Mouse (Mus musculus) common myeloid progenitor, adult 5-6 weeks (primary cell): ENCODE measurements at regions not wholly inside any gene's neighbourhood (a gene's known extent, or its start where the extent isn't known, plus 50 kb on each side); places are given as distances from the start of the nearest gene placed in this dataset.

Source experiments
- ATAC-seq: replicated peaks from 2 replicates; pipeline ENCODE4 v1.8.0; 2016; ENCODE audit warnings: low read depth, mild to moderate bottlenecking, moderate TSS enrichment, inconsistent platforms; ENCODE audit not compliant: poor library complexity, severe bottlenecking

DNA sequence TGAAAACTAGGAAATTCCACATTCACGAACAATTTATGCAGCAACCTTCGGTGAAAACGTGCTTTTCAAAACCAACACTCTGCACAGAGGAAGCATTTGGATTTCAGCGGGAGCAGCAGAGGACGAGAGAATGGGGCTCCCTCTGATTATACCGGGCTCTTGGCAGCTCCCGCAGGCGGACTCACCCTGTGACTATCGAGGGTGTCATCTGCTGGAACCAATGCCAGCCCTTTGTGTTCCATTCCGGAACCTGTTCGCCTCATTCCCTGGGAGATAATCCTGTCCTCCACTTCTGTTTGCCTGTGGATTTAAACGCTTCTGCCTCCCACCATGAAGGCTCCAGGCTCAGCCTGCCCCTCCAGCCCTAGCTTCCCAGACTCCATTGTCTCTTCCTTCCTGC is 77.1 kb downstream of the Utp18 start:
- no peak for ATAC-seq

DNA sequence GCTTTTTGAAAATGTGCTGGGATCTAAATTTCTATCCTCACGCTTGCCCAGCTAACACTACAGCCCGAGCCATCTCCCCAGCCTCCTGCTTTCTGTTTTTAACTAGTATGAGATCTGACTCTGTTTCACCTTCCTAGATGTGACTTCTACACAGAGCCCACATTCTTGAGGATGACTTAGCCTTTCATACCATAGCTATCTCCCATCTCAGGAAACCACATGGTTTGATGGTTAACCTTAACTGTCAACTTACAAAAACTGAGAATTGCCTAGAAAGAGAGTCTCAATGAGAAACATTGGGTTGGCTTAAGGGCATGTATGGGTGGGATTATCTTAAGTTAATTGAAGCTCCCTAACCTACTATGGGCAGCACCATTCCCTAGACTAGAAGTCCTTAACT is 78.4 kb downstream of the Utp18 start:
- peak; percentile 89 for ATAC-seq

DNA sequence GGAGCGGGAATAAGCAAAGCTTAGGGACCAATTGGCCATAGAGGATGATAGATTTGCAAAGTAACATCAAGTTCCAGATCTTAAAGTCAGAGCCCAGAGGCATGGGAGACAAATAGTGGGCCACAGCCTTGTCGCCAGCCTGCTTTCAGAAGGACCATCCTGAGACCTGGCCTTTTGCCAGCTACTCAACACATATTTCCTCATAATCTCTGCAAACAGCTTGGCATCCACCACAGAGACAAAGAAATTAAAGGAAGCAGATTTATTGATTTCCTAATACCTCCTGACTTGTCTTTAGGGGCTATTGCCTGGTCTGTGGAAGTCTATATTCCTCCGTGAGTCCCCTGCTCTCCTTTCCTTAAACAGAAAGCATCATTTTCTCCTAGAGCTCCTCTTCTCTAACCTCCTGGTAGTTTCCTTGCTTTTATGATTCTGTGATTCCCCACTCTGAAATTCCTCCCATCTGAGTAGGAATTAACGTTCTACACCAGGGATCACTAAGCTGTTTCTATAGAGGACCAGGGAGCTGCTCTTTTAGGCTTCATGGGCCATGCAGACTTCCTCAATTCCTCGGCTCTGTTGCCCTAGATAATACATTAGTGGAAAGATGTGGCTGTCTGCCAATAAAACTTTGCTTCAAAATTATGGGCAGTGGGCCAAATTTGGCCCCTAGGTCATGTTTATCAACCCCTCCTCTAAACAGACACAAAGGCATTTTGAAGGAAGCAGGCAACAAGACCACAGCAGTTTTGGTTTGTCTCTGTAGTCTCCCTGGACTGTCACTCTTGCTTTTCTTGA is 114.2 kb downstream of the Utp18 start:
- peak; percentile 60 for ATAC-seq

DNA sequence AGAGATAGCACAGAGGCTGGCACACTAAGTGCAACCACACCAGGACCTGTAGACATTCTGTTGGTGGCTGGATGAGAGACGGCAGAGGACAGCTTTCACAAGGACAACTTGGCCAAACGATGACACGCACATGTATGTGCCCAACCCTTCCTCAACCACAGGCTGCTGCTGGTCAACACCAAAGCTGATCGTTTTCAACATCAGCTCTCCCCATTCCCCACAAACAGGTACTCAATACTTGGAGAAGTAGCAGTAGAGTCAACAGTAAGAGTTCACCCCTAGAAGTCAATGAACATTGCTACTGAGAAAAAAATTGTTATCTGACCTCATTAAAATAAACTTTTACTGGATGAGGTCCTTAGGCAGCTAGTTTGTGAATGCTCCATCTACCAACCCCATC is 119.6 kb downstream of the Utp18 start:
- ATAC-seq = no peak

DNA sequence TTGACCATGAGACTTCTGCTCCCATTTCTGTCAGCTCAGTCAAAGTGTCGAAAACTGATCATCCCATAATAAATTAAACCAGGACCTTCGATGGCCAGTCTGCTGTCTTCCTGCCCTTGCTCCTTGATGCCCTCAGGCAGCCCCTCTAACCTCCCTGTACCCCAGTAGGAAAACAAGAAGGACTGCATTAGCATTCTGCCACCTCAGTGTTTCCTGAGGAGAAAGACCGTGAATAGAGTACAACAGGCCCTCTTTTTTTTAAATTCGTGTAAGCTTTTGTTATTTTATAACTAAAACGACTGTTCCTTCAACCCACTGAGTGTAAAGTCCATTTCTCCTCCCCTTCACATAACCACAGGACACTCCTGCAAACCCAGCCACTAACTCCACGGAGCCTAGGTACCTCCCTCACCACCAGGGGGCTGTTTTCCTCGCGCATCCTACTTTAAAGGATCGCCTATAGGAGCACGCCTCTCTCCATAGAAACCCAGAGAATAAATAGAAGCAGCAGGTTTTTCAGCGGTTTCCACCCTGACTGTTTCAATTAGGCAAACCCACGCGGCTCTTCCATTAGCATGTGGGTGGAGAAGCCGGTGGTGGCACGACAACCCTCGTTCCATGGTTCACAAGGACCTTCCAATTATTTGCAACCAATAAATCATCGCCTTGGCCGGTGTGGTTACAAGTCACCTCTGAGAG is 122.6 kb downstream of the Utp18 start:
- ATAC-seq = peak; percentile 89

DNA sequence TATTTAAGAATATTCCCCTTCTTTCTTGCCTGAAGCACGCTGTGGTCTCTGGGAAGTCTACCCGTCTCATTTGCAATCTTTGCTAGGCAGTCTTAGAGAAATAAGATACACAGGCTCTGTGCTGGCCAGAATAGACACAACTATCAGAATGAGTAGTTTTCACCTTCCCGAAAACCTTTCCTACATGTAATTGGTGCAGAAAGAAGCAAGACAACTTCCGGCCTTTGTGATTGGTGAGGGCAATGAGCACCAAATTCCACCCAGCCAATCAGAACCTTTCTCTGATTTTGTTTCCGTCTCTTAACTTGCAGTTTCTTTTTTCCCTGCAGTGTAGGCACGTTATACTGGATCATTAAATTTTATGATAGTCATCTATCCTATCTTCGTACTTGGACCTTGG is 127.7 kb downstream of the Utp18 start:
- no peak for ATAC-seq

DNA sequence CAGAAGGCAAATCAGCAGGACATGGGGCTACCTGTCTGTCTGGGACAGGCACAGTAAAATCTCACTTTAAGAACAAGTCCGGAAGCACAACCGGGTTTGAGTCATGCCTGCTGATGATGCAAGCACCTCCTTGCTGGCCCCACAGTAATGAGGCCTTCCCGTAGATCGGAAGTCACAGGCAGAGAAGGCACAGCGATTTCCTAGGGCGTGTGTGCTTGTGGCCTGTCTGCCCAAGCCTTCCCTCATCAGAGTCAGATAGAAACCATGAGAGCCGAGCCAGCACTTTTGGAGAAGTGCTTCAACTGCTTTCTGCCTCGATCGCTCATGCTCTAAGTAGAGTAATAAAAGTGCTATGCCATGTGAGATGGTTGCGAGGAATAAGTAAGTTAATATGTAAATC is 148.9 kb downstream of the Utp18 start:
- ATAC-seq = no peak

DNA sequence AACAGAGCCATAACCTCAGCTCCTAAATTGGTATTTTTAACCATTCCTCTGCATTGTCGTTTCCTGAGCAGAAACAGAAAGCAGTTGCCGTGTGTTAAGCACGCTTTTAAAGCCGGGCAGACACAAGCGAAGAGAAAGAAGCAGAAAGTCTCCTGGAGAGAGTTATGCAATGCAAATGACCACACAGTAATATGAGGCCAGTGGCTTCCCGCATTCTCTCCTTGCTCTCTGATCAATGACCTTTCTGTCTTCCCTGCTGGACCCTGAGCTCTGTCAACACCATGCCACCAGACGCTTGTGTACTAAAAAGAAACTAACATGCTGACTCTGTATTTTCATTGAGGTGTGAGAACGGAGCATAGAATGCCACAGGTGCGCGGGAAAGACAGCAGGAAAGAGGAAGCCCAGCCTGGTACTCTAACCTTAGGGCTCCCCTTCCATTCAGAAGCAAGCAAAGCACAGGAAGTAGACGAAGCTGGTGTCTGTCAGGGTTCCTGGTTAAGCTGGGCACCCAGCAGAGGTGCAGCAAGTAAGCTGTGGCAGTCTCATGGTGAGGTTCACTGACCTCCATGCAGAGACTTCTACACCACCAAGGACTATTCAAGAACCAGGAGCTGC is 151.9 kb downstream of the Utp18 start:
- ATAC-seq = peak; percentile 45

DNA sequence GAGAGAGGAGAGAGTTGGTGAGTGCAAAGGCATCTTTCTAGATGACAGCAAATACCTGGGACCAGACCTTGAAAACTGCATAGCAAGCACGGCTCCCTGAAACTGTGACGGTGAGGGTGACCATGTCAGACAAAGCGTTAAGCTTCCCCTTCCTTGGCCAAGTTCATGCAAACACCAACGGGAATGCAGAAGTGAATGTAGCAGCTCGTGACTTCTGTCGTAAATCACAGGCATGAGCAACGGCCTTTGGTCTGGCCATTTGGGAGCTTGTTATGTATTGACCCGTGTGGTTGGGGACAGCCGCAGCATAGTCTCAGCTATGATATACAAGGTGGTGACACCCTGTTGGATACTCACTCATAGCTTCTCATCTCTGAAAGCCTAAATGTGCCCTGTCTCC is 156.4 kb downstream of the Utp18 start:
- ATAC-seq = peak; percentile 89

DNA sequence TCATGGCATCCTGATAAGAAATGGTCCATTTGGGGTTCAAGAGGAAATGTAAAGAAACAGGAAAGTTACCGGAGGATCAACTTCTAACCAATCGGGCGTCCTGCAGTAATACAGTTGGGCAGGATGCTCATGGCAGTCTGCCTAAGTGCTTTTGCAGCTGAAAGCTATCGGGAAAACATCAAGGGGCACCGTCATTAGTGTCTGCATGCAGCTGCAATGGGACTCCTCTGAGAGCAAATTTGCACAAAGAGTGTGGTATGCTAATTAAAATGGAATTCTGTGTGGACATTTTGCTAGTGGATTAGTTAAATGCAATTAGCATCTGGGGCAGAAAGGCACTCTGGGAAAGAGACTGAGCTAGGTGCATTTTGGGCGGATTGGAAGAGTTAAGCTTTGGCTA is 160.3 kb downstream of the Utp18 start:
- ATAC-seq = no peak

DNA sequence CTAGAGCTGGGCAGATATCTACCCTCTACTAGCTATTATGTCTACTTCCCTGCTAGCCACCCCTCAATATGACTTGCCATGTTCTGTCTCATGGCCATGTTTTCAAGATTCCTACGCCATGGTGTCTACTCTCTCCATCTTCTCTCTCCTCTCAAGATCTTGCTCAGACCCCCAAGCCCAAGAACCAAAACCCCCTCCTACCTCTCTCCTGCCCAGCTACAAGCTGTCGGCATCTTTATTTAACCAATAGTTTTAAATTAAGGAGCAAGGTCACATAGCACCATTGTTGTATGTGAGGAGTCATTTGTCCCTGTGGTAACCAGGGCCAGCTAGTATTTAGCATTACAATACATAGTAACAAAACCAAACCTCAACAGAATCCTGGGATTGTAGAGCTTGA is 166.4 kb downstream of the Utp18 start:
- no peak for ATAC-seq

DNA sequence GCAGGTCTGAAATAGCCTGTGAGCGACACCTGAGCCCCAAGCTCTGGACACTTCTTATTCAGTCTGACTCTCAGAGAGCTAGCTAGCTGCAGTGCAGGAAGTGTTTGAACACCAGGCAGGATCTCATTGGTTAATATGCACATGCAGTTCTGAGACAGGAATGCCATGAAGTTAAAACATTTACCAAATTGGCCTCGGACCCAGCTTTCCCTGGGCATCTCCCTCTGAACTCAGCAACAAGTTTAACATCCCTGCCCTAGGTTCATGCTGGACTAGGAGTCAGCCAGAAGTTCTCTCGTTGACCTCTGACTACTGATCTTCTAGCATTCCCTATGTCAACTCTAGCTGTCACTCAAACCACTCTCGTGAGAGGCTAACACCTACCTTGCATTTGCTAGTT is 175.9 kb downstream of the Utp18 start:
- no peak for ATAC-seq

DNA sequence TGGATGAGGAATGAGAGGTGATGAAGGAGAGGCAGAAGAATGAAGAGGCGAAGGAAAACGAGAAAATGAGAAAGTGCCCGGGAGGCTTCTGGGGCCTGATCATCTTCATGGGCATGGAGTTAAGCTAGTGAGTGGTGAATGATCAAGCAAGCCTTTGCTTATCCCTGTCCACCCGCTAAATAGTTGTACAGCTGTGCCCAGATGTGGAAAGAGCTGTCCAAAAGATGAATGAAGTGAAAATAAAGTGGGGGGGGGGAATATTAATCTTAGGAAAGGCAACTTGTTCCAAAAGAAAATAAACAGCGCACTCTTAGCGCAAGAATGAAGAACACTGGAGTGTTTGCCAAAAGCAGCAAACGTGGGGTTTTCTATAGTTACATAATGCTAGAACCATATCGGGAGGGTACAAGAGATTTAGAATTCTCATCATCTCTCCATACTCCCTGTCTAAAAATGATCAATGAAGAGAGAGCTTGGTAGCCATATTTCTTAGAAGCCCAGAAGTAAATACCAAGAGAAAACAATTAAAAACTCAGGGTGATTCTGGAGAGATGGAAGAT is 188.5 kb downstream of the Utp18 start:
- ATAC-seq = no peak

DNA sequence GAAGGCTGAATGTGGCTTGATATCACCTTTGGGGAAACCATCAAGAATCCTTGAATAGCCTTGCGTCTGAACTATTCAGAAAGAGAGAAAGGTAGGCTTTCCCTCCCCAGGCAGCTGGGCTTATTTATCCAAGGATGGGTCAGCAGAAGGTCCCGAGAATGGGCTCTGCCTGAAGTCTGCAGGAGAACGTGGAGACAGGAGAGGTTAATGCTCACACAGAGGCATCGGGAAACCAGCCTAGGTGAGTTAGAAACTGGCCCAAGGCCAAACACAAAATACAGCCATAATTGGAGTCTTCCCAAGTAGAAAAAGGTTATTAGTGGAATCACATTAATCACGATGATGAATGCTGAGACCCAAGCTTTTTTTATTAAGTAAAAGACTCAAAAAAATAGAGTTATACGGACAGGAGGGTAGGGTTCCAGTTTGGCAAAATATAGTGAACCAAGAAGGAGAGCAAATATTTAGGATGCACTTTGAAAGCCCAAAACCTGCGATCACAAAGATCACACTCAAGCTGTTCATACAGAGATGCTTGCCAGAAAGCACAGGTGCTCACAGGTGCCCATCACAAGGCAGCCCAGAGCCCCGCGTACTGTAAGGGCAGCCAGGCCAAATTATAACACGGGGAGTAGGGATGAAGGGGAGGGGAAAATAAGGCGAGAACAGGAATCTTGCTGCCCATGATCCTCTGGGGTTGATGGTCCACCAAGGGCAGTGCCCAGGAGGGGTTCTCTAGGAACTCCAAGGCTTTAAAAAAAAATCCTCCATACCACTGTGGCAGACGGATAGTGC is 189.3 kb downstream of the Utp18 start:
- ATAC-seq = no peak

DNA sequence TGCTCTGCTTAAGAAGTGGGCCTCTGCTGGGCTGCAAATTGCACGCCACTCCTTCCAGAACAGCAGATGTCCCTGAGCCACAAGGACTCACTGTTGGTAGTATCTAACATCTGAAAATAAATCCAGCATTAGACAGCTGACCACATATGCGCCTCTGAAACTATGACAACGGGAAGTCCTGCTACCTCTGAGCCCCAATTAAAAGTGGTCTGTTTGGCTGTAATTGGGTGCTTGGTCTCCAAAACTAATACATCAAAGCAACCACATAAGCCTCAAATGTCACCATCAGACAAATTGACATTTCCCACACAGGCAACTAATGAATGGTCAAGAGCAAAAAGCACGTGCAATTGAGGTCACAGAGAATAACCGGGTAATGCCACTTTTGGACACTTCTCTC is 201.9 kb downstream of the Utp18 start:
- ATAC-seq = no peak

DNA sequence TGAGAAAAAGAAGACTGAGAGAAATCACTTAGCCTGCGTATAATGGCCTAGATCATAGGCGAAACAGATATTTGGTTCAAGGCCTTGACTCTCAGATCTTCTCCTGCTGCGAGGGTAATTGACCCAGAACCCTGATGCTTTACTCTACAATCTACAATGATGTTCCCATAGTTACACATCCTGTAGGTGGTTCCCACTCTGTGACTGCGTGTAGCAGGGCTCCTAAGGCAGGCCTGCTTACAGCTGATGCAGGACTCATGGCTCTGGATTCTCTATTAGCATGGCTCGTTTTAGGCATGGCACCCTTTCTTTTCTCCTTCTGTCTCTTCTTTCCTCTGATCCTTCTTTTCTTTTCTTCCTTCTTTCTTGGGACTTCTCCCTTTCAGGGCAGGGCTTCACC is 209.3 kb downstream of the Utp18 start:
- ATAC-seq = no peak

DNA sequence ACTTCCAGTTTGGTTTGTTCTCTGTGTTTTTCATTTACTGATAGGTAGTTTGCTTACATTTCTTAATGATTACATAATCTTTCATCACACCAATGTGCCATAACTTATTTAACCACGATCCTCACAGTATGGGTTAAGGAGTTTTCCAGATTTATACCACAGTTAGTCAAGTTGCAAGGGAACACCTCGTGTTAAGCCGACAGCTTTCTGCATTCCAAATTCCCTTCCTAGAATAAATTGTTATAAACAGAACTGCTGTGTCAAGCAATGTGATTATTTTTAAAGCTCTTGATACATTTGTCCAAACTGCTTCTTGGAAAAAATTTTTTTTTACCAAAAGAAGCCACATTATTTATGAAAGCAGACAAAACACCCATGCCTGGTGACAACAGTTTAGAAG is 213.5 kb downstream of the Utp18 start:
- no peak for ATAC-seq

DNA sequence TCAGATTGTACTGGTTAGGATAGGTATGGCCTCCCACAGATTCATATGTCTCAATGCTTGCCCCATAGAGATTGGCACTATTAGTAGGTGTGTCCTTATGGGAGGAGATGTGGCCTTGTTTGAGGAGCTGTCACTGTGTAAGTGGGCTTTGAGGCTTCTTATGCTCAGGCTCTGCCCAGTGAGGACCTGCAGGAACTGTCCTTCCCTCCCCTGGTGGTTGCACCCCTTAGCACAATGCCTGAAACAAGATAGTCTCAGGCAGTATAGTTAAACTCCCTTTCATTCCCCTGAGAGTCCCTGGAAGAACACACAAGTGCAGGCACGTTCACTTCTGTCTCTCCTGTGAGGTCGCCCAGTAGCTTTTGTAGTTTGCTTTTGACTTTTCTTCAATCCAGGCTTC is 223.9 kb downstream of the Utp18 start:
- ATAC-seq = no peak

DNA sequence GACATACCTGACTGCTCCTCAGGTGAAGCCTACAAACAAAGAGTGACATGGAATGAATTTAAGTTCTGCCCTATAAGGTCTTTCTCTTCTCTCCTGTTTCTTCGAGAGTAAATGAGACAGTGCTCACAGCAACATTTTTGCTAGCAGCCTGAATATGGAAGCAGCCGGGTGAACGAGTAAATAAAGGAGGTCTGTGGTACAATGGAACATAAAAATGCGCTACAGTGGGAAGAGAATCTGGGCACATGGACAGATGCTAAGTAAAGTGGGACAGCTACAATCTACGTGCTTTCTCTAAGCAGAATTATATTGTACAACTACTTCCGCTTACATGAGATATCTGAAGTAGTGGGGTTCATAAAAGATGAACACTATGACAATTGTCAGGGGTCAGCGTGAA is 225.2 kb downstream of the Utp18 start:
- ATAC-seq = no peak

DNA sequence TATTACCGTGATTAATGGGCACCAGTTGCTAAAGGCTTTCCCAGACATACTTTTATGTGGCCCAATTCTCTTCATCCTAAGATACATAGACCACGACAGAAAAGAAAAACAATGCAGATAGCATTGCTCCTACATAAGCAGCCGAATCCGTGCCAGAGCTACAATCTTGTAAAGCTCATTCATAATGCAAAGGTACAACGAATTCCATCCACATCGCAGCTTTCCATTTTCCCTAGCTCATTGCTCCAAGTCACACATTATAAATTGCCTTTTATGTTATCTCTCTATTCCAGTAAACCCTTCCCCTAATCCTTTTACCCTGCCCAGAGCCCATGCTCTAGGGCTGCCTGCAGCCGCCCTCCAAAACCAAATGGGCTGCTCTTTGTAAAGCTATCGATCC is 226.8 kb downstream of the Utp18 start:
- no peak for ATAC-seq
